Mouse (Mus musculus) cerebellum, postnatal 10 days (tissue): ENCODE data around the gene Polr2a.

Experiments used
- DNase-seq, 2 experiments: peaks; one replicate each; pipeline ENCODE4 v3.0.0; 2021; ENCODE audit warnings: mixed read lengths in 2 of 2

Polr2a gene

DNA sequence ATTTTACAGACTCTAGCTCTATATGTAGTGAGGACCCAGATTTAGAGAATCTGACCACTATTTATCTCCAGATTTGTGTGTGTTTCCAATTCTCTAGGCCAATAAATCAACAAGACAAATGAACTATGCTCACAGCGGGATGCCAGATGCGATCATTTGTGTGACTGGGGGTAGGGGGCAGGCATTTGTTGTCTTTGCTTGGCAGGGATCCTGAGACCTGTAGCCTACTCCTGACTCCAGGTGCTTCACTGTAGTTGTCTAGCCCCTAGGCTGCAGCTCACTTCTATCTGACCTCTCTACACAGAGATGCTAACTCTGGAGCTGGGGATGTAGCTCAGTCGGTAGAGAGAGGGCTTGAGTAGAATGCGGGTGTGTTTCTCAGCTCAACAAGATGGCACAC is 23.4 kb upstream of the Polr2a start:
- no peak for DNase-seq

DNA sequence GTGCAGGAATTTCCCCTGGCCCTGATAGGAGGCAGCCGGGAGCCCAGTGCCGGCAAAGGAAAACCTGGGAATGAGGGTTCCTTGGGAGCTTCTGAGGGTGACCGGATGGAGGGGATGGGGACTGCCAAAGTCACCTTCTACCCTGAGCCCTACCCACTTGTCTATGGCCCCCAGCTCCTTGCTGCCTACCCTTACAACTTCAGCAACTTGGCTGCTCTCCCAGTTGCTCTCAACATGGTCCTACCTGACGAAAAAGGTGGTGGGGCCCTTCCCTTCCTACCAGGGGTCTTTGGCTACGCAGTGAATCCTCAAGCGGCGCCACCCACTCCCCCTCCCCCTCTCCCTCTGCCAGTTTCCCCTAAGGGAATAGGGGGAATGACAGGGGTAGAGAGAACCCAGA is 20.5 kb upstream of the Polr2a start:
- peak in 1 of 2 experiments; percentile 37 for DNase-seq

DNA sequence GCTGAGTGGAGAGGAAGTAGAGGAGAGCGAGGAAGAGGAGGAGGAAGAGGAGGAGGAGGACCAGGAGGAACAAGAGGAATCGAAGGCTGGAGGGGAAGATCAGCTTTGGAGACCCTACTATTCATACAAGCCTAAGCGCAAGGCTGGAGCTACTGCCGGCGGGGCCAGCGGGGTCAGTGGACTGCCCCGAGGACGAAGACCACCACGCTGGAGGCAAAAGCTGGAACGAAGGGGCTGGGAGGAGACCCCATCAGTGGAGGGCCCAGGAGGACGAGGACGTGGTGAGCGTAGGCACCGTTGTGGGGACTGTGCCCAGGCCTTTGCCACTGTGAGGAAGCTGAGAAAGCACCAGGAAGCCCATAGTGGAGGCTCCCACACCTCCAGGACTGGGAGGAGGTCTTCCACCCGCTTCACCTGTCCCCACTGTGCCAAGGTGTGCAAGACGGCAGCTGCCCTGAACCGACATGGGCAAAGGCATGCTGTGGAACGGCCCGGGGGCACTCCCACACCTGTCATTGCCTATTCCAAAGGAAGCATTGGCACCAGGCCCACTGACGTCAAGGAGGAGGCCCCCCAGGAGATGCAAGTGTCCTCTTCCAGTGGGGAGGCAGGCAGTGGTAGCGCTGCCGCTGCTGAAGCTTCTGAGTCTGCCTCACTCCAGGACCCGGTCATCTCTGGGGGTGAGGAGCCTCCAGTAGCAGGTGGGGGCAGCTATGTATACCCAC is 20.0 kb upstream of the Polr2a start:
- DNase-seq: peak; percentile 64 to 74

DNA sequence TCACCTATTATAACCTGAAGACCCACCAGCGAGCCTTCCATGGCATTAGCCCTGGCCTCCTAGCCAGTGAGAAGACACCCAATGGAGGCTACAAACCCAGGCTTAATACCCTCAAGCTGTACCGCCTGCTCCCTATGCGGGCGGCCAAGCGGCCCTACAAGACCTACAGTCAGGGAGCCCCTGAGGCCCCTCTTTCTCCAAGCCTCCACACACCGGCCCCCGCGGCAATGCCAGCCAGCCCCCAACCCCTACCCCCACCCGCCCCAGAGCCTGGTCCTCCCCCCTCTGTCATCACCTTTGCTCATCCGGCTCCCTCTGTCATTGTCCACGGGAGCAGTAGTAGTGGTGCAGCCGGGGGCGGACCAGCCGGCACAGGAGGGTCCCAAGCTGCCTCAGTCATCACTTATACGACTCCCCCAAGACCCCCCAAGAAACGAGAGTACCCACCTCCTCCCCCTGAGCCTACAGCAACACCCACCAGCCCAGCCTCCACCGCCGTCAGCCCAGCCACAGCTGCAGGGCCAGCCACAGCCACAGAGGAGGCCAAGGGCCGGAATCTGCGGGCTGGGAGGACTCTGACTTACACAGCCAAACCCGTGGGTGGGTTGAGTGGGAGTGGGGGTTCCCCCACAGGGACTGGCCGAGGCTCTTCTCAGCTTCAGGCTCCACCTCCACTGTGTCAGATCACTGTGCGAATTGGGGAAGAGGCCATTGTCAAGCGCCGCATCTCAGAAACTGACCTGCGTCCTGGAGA is 19.2 kb upstream of the Polr2a start:
- DNase-seq: no peak

DNA sequence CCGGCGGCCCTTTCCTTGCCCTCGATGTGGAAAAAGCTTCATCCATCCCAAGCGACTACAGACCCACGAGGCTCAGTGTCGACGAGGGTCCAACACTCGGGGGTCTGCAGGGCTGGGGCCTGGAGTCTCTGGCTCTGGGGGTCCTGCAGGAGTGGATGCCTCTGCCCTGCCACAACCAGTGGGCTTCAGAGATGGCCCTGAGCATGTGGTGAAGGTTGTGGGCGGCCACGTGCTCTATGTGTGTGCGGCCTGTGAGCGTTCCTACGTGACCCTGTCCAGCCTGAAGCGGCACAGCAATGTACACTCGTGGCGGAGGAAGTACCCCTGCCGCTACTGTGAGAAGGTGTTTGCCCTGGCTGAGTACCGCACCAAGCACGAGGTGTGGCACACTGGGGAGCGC is 18.1 kb upstream of the Polr2a start:
- no peak for DNase-seq

DNA sequence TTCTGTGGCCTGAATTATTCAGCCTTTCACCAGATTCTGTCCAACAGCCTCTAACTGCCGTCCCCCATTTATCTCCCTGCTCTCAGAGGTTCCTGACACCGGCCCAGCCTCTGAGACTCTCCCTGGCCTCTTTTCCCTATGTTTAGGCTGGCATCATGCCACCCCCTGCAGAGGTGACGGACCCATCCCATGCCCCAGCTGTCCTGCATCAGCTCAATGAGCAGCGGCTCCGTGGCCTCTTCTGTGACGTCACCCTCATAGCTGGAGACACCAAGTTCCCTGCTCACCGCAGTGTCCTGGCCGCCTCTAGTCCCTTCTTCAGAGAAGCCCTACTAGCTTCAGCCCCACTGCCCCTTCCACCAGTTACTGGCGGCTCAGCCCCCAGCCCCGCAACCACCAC is 17.3 kb upstream of the Polr2a start:
- DNase-seq: peak; percentile 70 to 79

DNA sequence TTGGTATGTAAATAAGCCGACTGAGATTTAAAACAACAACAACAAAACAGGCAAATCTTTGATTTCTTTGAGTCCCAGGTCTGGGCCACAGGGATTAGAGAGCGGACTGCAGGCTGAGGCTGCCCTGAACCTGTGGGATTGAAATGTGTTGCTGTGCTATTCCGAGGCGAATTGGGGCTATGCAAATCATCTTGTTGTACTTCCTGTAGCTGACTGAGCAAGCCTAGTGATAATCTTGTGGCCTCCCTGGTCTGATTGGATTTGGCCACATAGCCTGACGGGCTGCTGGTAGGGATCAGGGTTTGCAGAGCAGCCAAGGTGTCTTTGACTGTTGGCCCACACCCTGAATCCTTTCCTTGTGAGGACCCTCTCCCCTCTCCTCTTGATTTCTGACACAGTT is 16.5 kb upstream of the Polr2a start:
- no peak for DNase-seq

DNA sequence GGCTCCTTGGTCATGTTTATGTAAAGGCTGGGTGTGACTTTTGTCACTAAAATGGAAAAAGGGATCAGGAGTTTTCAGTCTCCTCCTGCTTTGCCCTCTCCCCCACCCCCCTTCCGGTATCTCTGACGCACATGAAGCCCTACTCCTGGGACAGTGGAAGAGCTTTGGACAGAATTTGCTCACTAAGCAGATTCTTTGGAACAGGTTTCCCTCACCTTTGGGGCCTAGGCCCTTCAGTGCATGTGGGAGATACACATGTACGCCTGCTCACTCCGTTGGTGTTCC is 9.1 kb upstream of the Polr2a start:
- DNase-seq: no peak

DNA sequence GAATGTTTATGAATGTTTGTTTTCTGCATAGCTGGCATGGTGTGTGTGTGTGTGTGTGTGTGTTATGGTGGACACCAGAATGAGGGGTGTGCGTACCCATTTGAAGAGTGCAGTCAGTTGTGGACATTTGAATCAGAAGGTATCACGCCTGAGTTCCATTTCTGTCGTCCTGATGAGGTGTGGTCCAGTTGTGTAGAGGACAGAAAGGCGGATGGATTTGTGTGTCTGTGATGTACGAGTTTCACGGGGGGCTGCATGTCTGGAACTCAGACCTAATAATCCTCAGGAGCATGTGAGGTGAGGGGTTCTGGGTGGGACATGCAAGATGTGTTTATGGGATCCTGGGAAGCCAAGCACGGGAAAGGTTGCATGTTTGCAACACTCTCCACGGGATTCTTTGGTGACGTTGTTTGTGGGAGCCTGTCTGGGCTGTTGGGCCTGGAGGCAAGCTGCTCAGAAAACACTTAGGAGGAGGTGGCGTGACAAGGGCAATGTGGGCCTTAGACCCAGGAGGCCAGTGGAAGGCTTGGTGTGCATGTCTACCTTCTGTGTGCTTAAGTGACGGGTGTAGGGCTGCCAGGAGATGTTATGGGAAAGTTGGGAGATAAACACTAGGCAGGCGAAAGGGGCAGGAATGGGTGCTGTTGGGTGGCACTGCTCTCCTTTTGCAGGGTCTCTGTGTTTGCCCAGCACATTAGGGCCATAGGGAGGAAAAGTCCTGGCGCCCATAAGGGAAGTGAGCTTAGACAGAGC is 8.6 kb upstream of the Polr2a start:
- DNase-seq: no peak

DNA sequence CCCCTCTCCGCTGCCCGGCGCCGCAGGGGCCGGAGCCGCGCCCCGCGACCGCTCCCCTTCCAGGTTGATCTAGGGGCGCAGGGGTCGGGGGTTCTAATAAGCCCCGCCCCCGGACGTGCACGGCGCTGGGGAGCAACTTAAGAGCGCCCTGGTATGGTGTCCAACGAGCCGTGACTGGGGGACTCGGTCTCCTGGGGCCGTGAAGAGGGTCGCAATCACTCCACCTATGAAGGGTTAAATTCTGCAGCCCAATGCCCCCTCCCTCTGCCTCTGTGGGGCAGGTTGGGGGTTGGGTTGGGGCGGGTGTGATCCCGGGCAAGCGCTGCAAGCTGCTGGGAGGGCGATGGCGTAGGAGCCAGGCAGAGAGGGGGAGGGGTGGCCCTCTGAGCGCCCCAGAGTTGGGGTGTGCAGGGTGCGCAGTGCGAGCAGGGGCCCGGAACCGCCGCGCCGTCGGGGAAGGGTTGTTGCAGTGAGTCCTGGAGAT is 7.7 kb upstream of the Polr2a start:
- DNase-seq: peak; percentile 85 to 87

DNA sequence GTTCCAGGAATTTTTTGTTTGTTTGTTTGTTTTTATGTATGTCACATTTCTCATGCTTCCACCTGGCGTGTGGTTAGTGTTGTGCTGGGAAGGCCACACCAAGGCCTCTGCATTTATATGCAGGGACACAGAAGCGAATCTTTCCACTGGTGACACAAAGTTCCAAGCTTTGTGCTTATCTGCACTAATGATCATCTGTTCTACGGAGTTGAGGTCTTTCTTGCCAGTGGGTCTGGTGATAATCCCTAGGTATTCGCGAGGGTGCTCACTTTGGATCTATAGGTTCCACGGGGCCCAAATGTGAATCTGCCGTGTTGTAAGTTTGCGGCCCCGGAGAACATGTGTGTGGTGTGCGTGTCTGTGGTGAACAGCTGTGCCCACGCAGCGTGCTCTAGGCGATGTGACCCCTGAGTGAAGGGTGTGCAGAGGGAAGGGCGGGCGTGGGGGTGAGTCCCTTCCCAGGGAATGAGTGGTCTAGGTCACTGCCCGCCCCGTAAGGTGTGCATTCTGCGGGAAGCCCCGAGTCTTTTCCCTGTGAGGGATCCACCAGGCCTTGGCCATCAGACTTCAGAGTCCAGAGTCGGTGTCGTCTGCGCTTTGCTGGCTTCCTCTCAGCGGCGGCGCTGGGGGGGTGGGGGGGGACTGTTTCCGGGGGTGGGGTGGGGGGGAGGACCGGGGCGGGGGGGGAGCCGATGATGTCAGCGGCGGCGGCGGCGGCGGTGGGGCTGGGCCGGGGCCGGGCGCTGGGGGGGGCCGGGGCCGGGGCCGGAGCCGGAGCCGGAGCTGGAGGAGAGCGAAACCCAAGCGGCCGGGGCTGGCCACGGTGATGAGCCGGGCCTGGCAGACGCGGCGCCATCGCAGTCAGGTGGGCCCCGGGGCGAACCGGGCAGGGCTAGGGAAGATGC is 7.0 kb upstream of the Polr2a start, which contains the start of gene Zbtb4:
Zbtb4 (plus strand) TSS at position 692 of the 905 bp plus-strand sequence.
- DNase-seq: peak in 1 of 2 experiments; percentile 75

DNA sequence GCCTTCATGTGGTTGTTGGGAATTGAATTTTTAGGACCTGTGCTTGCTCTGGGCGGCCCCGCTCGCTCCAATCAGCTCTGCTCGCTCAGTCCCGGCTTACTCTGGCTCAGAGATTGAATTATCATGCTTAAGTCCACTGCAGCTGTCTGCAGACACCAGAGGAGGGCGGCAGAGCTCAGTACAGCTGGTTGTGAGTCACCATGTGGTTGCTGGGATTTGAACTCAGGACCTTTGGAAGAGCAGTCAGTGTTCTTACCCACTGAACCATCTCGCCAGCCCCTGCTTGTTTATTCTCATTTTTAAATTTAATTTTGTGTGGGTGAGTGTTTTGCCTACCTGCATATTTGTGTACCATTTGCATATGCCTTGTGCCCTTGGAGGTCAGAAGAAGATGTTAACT is 5.1 kb upstream of the Polr2a start:
- no peak for DNase-seq

DNA sequence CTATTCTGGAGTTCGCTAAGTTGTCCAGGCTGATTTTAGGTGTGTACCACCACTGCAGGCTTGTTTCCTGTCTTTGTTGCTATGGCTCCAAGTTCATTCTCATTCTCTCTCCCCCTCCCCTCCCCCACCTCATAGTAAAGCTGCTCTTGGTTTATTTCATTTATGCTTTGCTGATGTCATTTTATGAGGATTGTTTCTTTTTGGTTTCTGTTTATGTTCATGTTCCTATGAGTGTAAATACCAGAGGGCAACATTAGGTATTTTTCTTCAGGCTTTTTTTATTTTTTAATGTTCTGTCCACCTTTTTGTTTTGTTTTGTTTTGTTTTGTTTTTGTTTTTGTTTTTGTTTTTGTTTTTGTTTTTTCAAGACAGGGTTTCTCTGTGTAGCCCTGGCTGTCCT is 3.4 kb upstream of the Polr2a start, which contains the start of gene Slc35g3:
Slc35g3 (minus strand) TSS at position 101 of the 400 bp plus-strand sequence.
- DNase-seq: no peak

DNA sequence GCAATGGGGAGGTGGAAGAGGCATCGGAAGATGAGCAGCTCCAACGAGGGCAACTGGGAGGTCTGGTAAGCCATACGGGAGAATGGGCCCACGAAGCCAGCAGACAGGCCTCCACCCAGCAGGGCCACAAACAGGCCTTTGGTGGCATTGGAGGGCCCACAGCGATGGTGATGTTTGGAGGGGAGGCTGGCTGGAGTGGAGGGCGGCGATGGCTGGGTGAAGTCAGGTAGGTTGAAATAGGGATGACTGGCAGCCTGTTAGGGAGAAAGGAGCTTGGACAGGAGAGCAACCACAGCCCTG is 2.4 kb upstream of the Polr2a start:
- no peak for DNase-seq

DNA sequence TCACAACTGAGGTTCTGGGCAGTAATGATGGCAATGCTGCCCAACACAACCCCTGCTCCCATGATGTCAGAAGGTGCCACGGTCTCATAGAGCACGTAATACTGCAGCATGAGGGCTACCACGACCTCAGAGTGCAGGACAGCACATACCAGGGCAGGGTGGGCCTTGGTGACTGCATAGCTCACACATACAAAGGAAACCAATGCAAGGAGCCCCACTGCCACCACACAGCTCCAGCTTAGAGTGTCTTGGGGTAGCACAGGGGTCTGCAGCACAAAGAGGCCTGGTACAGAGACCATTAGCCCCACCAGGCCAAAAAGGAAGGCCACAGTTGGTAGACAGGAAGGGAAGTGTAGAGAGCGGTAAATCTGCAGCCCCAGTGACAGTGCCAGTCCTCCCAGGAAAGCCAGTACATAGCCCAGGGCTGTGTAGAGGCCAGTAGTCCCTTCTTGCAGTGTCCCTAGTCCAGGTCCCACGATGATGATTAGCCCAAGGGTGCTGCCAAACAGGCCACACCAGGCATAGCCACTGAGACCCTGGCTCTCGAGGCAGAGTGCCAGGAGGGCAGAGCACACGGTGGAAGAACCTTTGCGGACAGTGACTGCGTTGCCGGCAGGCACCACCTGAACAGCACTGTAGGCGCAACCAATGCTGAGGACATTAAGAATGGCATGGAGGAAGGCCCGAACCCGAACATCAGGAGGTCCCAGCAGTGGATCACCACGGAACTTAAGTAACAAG is 1.9 kb upstream of the Polr2a start:
- peak in 1 of 2 experiments; percentile 36 for DNase-seq

DNA sequence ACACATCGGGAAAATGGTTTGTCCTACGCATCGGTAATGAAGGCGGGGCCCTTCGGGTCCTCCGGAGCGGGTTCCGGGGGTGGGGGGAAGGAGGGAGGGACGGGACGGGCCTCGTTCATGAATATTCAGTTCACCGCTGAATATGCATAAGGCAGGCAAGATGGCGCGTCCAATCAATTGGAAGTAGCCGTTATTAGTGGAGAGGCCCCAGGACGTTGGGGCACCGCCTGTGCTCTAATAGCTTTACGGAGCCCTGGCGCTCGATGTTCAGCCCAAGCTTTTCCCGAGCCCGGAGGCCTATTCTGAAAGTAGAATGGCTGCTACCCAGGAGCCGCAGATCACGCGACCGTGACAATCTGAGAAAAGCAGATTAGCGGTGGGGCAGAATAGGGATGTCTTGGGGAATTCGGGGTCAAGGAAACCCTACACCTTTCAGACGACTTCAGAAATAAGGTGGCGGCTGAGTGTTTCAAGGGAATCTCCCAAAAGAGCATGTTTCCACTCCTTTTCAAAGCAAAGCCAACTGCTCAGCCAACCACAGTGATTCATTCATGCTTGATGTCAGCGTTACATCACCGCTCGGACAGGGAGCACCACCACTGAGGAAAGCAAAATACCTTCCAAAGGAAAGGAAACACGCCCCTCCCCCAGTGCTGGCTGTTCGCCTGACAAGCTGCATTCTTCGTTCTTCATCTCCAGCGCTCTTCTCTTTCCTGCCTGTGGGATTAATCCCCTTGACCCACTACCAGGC is 709 bp upstream of the Polr2a start:
- peak; percentile 97 to 99 for DNase-seq

DNA sequence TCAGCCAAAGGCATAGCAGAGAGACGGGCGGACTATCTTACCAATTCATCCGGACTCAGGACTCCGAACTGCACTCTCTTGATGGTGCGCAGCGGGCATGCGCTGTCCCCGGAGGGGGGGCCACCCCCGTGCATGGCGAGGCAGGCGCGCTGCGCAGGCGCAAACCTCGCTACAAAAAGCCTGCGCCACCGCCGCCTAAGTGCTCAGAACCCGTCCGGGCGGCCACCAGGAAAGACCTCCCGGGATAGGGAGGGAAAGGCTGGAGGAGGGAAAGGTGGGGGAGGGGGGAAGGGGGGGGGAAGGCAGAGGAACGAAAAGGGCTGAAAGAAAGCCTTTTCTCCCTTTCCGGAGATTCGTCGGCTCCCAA is 364 bp downstream of the Polr2a start:
- peak; percentile 97 to 98 for DNase-seq

DNA sequence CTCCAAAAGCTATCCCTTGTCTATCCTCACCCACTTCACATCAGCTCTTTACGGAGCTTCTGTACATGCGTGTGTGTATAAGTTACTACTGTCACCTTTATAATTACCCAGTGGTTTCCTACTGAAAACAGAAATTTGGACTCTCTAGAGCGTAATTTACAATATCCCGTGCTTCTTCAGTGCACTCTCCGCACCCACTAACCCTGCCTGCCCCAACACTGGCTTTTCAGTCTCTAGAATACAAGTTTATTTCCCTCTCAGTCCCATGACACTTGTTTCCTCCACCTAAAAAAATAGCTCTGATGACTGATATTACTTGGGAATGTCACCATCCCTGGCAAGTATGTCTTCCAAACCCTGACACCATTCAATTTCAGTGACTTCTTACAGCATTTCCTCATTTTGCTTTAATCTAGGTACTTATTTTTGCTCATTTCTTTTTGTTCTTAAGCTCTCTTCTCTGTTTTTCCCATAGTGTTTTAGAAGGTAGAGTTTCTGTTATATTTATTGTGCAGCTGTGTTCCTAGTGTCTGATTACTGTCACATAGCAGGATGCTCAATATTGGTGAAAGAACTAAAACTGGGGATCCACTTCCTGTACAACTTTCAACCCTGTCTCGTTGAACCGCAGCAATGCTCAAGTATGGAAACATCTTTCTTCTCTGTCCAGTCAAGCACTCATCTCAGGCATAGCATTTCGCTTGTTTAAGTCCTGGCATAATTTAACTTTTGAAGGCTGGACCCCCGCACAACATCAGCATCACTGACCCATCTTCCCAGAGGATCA is 941 bp downstream of the Polr2a start:
- DNase-seq: peak in 1 of 2 experiments; percentile 4

DNA sequence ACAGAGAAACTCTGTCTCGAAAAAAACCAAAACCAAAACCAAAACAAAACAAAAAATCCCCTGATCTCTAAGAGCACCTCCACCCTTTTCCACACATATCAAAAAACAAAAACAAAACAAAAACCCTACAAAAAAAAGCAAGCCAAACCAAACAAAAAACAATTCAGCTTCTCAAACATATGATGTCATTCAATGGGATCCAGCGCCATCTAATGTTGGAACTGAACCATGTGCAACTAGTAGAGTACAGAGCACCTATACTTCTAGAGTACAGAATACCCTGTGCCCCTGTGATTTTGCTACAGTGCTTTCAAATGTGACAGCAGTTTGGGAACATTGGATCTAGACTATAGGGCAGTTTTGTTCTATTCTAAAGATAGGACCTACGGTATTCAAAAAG is 3.7 kb downstream of the Polr2a start:
- DNase-seq: peak; percentile 74 to 83

DNA sequence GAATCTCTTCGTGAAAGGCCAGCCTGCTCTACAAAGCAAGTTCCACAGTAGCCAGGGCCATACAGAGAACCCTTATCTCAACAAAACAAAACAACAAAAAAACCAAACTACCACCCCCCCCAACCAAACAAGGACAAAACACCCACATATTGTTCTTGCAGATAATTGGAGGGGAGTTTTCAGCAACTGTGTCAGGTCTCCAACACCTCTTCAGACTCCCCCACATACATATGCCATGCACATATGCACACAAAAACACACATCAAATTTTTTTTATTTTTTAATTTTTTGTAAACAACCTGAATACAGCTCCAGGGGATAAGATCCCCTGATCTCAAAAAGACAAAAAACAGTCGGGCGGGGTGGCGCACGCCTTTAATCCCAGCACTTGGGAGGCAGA is 4.2 kb downstream of the Polr2a start:
- DNase-seq: no peak
